Mouse (Mus musculus): ENCODE data around the gene Cped1. TPM values are rescaled to one million over a fixed set of nuclear protein-coding genes. Genes with fewer than 3 reads are reported as not detected.

The Cped1 gene
- polyA plus RNA-seq, 1 experiment from 2014 or later, result 41.8 TPM

DNA sequence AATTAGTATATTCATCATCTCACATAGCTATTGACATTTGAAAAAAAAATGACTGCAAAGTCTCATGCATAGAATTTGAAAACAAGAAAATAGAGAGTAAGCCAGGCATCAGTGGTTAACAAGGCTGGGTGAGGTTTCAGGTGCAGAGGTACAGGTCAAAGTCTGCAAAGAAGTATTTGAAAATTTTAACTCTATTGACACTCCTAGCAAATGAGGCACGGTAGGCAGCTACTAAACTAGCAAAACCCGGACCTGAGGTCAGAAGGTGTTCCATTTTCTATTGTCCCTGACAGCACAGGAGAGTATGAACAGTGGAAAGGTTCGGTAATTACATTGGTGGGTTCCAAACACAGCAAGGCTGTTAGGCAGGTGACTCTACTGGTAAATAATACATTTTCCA lies 212.9 kb downstream of the Cped1 start:
- Histone ChIP-seq H3K27me3 (no peaks in the 10 kb centered on the region), H3K4me1 (no peaks in the 10 kb centered on the region), H3K4me2 (no peak overlapping the region), H3K9me3 (replicated peaks) (no peaks in the 10 kb centered on the region), H3K4me3 (replicated peaks) (no peak overlapping the region), H3K36me3 (no peaks in the 10 kb centered on the region; the same call in 1 of the 2 replicates), H3K27ac (no peak overlapping the region), H3K9ac (no peak overlapping the region)
- WGBS, result 81% methylated on average over 3 of the region's 3 CpGs
- ATAC-seq (replicated peaks; ENCODE audit: low FRiP score), result no peak

DNA sequence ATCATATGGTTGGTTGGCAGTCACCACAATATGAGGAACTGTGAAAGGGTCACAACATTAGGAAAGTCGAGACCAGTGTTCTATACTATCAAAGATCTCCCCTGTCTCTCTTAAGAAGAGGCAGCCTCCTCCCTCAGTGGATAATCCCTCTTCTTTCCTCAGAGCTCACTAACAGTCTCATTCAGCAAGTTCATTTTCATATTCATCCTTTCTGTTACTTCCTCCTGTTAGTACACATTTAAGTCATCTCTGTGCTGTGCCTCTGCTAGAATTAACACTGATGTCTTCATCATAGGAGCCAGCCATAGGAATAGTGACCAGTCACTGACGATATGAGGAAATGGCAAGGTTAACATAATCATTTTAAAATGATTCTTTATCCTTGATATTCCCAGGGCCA lies 213.8 kb downstream of the Cped1 start:
- Histone ChIP-seq H3K27me3 (no peaks in the 10 kb centered on the region), H3K36me3 (no peaks in the 10 kb centered on the region; the same call in 1 of the 2 replicates), H3K4me3 (replicated peaks) (no peak overlapping the region), H3K27ac (no peak overlapping the region), H3K4me2 (no peak overlapping the region), H3K9ac (no peak overlapping the region), H3K9me3 (replicated peaks) (no peaks in the 10 kb centered on the region), H3K4me1 (no peaks in the 10 kb centered on the region)
- ATAC-seq (replicated peaks; ENCODE audit: low FRiP score), result no peak
- WGBS, result 80% methylated on average over 2 of the region's 2 CpGs

DNA sequence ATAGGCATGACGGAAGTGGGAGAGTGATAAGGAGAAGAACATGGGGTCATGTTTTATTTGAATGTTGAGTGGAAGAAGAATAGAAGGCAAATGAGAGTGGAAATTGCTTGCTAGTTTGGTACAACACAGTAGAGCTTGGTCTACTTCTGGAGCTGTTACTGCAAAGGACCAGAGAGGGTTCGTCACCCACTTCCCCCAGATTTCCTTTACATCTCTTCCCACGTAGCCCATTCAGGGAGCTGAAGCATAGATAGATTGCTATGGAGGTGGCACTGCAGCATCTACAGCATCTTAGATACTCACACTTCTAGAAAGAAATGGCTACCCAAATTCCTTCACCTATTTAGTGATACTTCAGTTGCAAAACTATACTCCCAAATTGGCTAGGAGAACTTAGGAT lies 214.4 kb downstream of the Cped1 start:
- Histone ChIP-seq H3K4me3 (replicated peaks) (no peak overlapping the region), H3K27me3 (no peaks in the 10 kb centered on the region), H3K27ac (no peak overlapping the region), H3K9me3 (replicated peaks) (no peaks in the 10 kb centered on the region), H3K9ac (no peak overlapping the region), H3K36me3 (no peaks in the 10 kb centered on the region; the same call in 1 of the 2 replicates), H3K4me1 (peaks cover 3% of the 10 kb centered on the region; the same call in 1 of the 2 replicates), H3K4me2 (no peak overlapping the region)
- ATAC-seq (replicated peaks; ENCODE audit: low FRiP score), result no peak
- WGBS, result 88% methylated on average over 3 of the region's 3 CpGs

DNA sequence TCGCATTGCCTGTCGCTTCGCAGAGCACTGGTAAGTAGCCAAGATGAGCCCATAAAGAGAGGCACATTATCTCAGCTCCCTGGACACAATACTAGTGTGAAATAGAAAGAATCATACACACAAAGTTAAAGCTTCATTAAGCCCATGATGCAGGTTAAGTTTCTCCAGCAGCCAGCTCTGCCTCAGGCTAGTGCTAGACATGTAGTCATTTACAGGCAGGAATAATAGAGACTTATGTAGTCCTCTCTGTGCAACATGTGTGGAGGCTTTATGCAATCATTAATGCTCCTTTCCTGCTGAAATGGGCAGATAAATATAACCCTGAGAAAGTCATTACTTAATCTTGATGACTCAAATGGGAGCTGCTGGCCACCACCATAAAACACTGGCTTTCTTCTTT lies 216.2 kb downstream of the Cped1 start:
- peaks cover 6% of the 10 kb centered on the region; the same call in 1 of the 2 replicates for H3K4me1 ChIP-seq
- H3K27me3 ChIP-seq, result no peaks in the 10 kb centered on the region
- H3K4me3 ChIP-seq (replicated peaks), result no peak overlapping the region
- H3K36me3 ChIP-seq, result no peaks in the 10 kb centered on the region; the same call in 1 of the 2 replicates
- no peak overlapping the region for H3K4me2 ChIP-seq
- no peak for ATAC-seq (replicated peaks; ENCODE audit: low FRiP score)
- no peak overlapping the region for H3K27ac ChIP-seq
- H3K9ac ChIP-seq, result no peak overlapping the region
- no peaks in the 10 kb centered on the region for H3K9me3 ChIP-seq (replicated peaks)
- 76% methylated on average over 3 of the region's 3 CpGs for WGBS

DNA sequence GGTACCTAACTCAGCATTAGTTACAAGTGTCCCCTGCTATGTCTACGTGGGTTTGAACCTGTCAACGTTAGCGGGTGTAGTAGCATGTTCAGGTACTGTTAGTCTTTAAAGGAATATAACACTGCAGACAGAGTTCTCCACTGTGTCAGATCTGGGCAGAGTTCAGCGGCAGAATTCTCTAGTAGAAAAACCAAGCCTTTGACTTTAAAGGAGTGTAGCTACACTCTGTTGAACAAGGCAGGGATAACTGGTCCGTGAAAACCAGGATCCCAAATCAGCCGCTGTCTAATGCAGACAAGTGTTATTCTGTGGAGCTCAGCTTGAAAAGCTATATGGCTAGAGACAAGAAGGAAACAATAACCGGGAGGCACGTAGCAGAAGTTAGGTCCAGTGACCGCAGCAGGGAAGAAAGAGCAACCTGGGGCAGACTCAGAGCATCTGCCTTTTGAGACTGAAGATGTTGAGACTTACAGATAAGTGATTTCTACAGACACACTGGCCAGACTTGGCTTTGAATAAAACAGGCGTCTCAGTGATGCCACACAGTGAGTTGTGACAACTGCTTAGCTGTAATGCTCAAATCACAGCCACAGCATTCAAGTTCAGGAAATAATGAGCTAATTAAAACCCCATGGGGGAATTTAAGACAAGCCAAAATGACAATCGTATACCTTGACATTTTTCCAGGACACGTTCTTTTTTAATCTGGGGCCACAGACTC lies 219.5 kb downstream of the Cped1 start:
- ATAC-seq (replicated peaks; ENCODE audit: low FRiP score), result peak; percentile 76
- H3K36me3 ChIP-seq, result no peaks in the 10 kb centered on the region
- 64% methylated on average over 12 of the region's 12 CpGs for WGBS

DNA sequence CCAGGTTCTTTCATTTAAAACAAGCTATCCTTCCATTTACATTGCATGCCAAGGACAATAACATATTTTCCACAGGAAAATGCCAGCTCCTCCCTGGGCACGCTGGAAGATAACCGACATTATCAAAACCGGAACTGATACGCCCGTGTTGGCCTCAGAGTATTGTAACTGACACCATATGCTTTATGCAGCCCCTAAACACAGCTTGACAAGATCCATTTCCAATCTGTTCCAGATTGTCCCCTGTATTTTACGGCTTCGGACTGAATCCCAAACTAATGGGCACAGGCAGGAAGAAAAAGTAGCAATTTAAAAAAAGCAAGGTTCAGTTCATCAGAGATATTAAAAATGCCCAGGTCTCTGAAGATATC lies 220.0 kb downstream of the Cped1 start:
- no peaks in the 10 kb centered on the region for H3K36me3 ChIP-seq
- no peak overlapping the region for H3K9ac ChIP-seq
- no peak overlapping the region for H3K27ac ChIP-seq
- H3K4me1 ChIP-seq, result peaks cover 6% of the 10 kb centered on the region; the same call in 1 of the 2 replicates
- no peak overlapping the region for H3K4me2 ChIP-seq
- no peaks in the 10 kb centered on the region for H3K27me3 ChIP-seq
- H3K4me3 ChIP-seq (replicated peaks), result no peak overlapping the region
- WGBS, result 56% methylated on average over 7 of the region's 7 CpGs
- no peak for ATAC-seq (replicated peaks; ENCODE audit: low FRiP score)
- no peaks in the 10 kb centered on the region for H3K9me3 ChIP-seq (replicated peaks)

More for the DNA sequence above, 219.5 kb downstream of the Cped1 start:
- Histone ChIP-seq H3K4me1 (peaks cover 6% of the 10 kb centered on the region; the same call in 1 of the 2 replicates), H3K4me3 (replicated peaks) (no peak overlapping the region), H3K27ac (0 out of 2 replicates have a peak overlapping the region, but pooled peaks have one; percentile 7), H3K9me3 (replicated peaks) (no peaks in the 10 kb centered on the region), H3K9ac (no peak overlapping the region), H3K4me2 (no peak overlapping the region), H3K27me3 (no peaks in the 10 kb centered on the region)

DNA sequence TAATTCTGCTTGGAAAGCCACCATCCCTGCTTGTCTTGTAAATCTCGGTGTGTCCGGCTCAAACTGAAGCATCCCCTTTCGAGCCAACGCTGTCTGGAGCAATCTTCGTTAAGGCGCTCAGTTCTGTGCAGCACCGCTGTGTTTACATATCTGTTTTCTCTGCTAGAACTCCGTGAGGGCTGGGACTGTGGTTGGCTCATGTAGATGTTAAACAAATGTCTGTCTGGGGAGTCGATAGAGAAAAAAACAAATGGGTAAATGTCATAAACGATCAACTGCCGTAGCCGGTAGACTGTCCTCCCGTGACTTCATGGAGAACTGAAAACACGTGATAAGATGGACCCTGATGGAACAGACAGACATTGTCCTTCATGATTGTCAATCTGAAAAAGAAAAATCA lies 220.5 kb downstream of the Cped1 start:
- WGBS, result 62% methylated on average over 14 of the region's 14 CpGs
- Histone ChIP-seq H3K4me2 (no peak overlapping the region), H3K36me3 (no peaks in the 10 kb centered on the region), H3K27ac (no peak overlapping the region), H3K27me3 (no peaks in the 10 kb centered on the region), H3K9ac (no peak overlapping the region), H3K4me3 (replicated peaks) (no peak overlapping the region), H3K9me3 (replicated peaks) (no peaks in the 10 kb centered on the region), H3K4me1 (peaks cover 6% of the 10 kb centered on the region; the same call in 1 of the 2 replicates)
- no peak for ATAC-seq (replicated peaks; ENCODE audit: low FRiP score)

DNA sequence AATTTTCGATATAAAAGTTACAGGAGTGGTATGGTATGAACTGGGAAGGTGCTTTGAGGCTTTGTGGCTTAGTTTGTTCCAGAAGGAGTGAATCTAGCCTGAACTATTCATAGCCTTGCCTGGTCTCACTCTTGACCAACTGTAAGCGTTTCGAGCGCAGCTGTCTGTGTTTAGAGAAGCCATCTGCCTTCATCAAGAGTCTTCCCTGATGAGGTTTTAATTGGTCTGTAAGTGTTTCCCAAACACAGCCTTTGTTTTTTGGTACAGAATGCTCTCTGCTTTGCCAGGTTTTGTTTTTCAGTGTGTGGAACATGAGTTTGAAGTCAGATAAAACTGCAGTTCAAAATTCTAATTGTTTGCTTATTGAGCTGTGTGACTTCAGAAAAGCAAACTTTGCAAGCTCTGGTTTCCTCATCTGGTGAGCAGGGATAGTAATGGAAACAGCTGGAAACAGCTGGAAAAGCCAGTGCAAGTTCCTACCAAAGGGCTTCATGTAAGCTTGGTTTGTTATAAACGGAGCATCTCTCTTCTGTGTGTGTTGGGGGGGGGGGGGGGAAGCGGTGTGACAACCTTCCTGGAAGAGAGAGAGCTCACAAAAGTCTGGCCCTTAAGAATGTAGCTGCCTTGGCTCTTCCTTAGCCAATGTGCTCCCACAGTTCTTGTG lies 221.0 kb downstream of the Cped1 start:
- H3K9me3 ChIP-seq (replicated peaks), result no peaks in the 10 kb centered on the region
- no peaks in the 10 kb centered on the region for H3K27me3 ChIP-seq
- H3K4me3 ChIP-seq (replicated peaks), result no peak overlapping the region
- peaks cover 6% of the 10 kb centered on the region; the same call in 1 of the 2 replicates for H3K4me1 ChIP-seq
- H3K4me2 ChIP-seq, result no peak overlapping the region
- 67% methylated on average over 6 of the region's 6 CpGs for WGBS
- no peaks in the 10 kb centered on the region for H3K36me3 ChIP-seq
- no peak for ATAC-seq (replicated peaks; ENCODE audit: low FRiP score)
- H3K27ac ChIP-seq, result no peak overlapping the region
- H3K9ac ChIP-seq, result no peak overlapping the region

DNA sequence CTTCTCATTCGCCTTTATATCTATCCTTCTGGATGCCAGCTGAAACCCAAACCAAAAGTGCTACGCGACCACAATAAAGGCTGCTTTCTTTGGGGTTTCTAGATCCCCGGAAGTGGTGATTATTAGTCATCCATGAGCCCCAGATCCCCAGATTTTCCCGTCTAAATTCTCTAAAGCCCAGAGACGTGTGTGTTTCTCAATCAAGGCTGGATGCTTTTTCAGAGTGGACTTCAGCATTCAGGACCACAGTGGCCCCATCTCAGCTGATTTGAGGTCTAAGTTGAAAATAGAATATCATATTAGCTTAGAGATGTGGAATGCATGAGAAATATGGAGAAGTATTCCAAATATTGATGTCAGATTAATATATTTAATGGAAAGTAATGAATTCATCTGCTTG lies 226.4 kb downstream of the Cped1 start:
- Histone ChIP-seq H3K4me1 (no peaks in the 10 kb centered on the region), H3K27ac (no peak overlapping the region), H3K9me3 (replicated peaks) (no peaks in the 10 kb centered on the region), H3K9ac (no peak overlapping the region), H3K27me3 (no peaks in the 10 kb centered on the region), H3K4me3 (replicated peaks) (no peak overlapping the region), H3K36me3 (0 out of 2 replicates have a peak, but pooled peaks cover 6% of the 10 kb centered on the region), H3K4me2 (no peak overlapping the region)
- no peak for ATAC-seq (replicated peaks; ENCODE audit: low FRiP score)
- 89% methylated on average over 6 of the region's 6 CpGs for WGBS

DNA sequence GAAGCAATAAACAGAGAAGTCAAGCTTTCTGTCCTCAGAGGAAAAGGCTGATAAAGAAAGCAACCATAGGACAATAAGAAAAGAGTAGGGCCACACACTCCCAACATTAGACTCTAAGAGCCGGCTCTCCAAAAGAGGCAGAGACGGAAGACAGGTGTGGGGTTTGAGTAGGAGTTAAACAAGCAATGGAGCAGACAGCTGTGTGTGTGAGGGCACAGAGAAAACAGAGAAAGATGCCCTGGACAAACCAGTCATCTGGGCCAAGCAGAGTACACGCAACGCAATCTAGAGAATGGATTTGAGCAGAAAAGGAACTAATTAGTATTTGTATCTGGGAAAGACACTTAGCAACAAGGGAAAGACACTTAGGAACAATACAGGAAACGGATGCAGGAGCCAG lies 227.5 kb downstream of the Cped1 start:
- no peak for ATAC-seq (replicated peaks; ENCODE audit: low FRiP score)
- H3K4me3 ChIP-seq (replicated peaks), result no peak overlapping the region
- WGBS, result 87% methylated on average over 5 of the region's 5 CpGs

DNA sequence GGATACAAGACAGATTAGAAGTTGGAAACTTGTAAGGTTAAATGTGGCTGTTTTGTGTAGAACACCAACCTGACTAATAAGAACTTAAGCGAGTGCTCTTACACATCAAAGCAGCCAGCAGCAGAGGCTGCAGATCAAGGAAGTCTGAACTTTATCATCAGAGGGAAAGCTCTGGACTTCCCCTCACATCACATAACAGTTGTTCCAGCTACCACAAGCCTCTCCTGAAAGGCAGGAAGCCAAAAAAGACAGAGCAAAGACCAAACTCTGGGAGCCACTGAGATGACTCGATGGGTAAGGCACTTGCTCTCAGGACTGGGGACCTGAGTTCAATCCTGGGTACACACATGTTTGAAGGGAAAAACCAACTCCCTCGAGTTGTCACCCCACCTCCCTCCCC lies 228.1 kb downstream of the Cped1 start:
- no peak overlapping the region for H3K27ac ChIP-seq
- no peaks in the 10 kb centered on the region for H3K27me3 ChIP-seq
- no peak overlapping the region for H3K9ac ChIP-seq
- no peak overlapping the region for H3K4me3 ChIP-seq (replicated peaks)
- 74% methylated on average over 3 of the region's 3 CpGs for WGBS
- H3K4me2 ChIP-seq, result no peak overlapping the region
- ATAC-seq (replicated peaks; ENCODE audit: low FRiP score), result no peak
- 0 out of 2 replicates have a peak, but pooled peaks cover 6% of the 10 kb centered on the region for H3K36me3 ChIP-seq
- H3K4me1 ChIP-seq, result no peaks in the 10 kb centered on the region
- H3K9me3 ChIP-seq (replicated peaks), result no peaks in the 10 kb centered on the region

More for the DNA sequence above, 227.5 kb downstream of the Cped1 start:
- Histone ChIP-seq H3K27me3 (no peaks in the 10 kb centered on the region), H3K4me1 (no peaks in the 10 kb centered on the region), H3K9me3 (replicated peaks) (no peaks in the 10 kb centered on the region), H3K4me2 (no peak overlapping the region), H3K36me3 (0 out of 2 replicates have a peak, but pooled peaks cover 6% of the 10 kb centered on the region), H3K27ac (no peak overlapping the region), H3K9ac (no peak overlapping the region)

DNA sequence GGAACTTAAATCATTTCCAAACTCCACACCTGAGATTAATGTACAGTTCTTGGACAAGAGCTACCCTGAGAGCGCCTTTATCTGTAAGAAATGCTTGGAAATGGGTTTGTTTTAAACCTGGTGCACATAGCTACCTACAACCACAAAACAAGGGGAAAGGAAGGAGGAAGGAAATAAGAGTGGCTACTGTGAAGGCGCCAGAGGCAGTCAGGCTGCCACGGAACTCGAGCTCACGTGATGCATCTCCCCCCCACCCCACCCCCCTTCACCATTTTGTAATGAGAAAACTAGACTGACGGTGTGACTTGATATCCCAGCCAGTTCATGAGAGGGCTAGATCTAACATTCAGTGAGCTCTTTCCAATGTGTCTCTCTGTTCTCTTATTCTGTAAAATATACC lies 228.9 kb downstream of the Cped1 start:
- Histone ChIP-seq H3K36me3 (0 out of 2 replicates have a peak, but pooled peaks cover 6% of the 10 kb centered on the region), H3K4me3 (replicated peaks) (no peak overlapping the region), H3K27ac (no peak overlapping the region), H3K27me3 (no peaks in the 10 kb centered on the region), H3K4me2 (no peak overlapping the region), H3K9me3 (replicated peaks) (no peaks in the 10 kb centered on the region), H3K9ac (no peak overlapping the region), H3K4me1 (no peaks in the 10 kb centered on the region)
- ATAC-seq (replicated peaks; ENCODE audit: low FRiP score), result no peak
- WGBS, result 73% methylated on average over 6 of the region's 6 CpGs
